11 mouse cellular contexts compared by ENCODE assay signal in genomic region chr3:87756488-87756887, GRCm38 (mm10). TPM values are rescaled to one million over a fixed set of nuclear protein-coding genes. Genes with fewer than 3 reads are reported as not detected.
DNase-seq lines count a peak whose midpoint lies in the region; ATAC-seq and TF ChIP-seq lines count a peak whose summit lies in the region.
"Had no signal": no experiment of that assay in that cellular context is flagged by ENCODE, and none has a peak within 500 bp of the region (broad histone marks: within the 10 kb centered on the region; RNA-seq: fewer than 3 reads in every experiment).

No protein-coding gene starts in this region.

- no peaks in the 10 kb centered on the region for H3K9me3 ChIP-seq in neural tube, embryonic 11.5 days (ENCODE audit: control insufficient read depth, low read length)
- no peaks in the 10 kb centered on the region for H3K9me3 ChIP-seq in hindbrain, postnatal 0 days (ENCODE audit: low read length)
- no peaks in the 10 kb centered on the region for H3K9me3 ChIP-seq in neural tube, embryonic 14.5 days (ENCODE audit: control insufficient read depth, low read length)
- H3K9me3 ChIP-seq: heart, embryonic 10.5 days had no signal

- peaks cover 3% of the 10 kb centered on the region; the same call in 1 of the 2 replicates for H3K4me1 ChIP-seq in neural tube, embryonic 11.5 days (ENCODE audit: control insufficient read depth, insufficient read depth, low read length)
- no peaks in the 10 kb centered on the region for H3K4me1 ChIP-seq in hindbrain, postnatal 0 days (ENCODE audit: insufficient read depth, low read length)
- 0 out of 2 replicates have a peak, but pooled peaks cover 2% of the 10 kb centered on the region for H3K4me1 ChIP-seq in neural tube, embryonic 14.5 days (ENCODE audit: control insufficient read depth, insufficient read depth, low read length)

- no peak for ATAC-seq in neural tube, embryonic 11.5 days (ENCODE audit: insufficient read depth, low FRiP score, low TSS enrichment)
- peak; percentile 28; the same call in 1 of the 2 replicates for ATAC-seq in hindbrain, postnatal 0 days
- ATAC-seq in neural tube, embryonic 14.5 days (ENCODE audit: low read depth) = peak; percentile 26; the same call in 1 of the 2 replicates

- H3K4me3 ChIP-seq in neural tube, embryonic 11.5 days (ENCODE audit: low read depth, low read length) = no peak overlapping the region
- H3K4me3 ChIP-seq in hindbrain, postnatal 0 days (ENCODE audit: low read length) = peak overlapping the region; percentile 29
- peak overlapping the region; percentile 17; the same call in 1 of the 2 replicates for H3K4me3 ChIP-seq in neural tube, embryonic 14.5 days (ENCODE audit: low read depth, low read length)

- no peak for TF ChIP-seq CTCF in hindbrain, postnatal 0 days (IDR thresholded peaks at IDR 0.05; ENCODE audit: low read depth)

- 46% methylated on average over 20 of the region's 20 CpGs for WGBS in neural tube, embryonic 11.5 days
- WGBS in hindbrain, postnatal 0 days = 57% methylated on average over 20 of the region's 20 CpGs
- 40% methylated on average over 20 of the region's 20 CpGs for WGBS in neural tube, embryonic 14.5 days

- no peak overlapping the region for H3K27ac ChIP-seq in neural tube, embryonic 11.5 days (ENCODE audit: low read depth, low read length)
- H3K27ac ChIP-seq in hindbrain, postnatal 0 days = no peak overlapping the region
- no peak overlapping the region for H3K27ac ChIP-seq in neural tube, embryonic 14.5 days (ENCODE audit: low read depth, low read length)
- H3K27ac ChIP-seq: left cerebral cortex, adult 2 months had no signal

- no peaks in the 10 kb centered on the region for H3K36me3 ChIP-seq in neural tube, embryonic 11.5 days (ENCODE audit: control insufficient read depth, insufficient read depth, low read length)
- no peaks in the 10 kb centered on the region for H3K36me3 ChIP-seq in hindbrain, postnatal 0 days (ENCODE audit: insufficient read depth, low read length)
- H3K36me3 ChIP-seq in neural tube, embryonic 14.5 days (ENCODE audit: control insufficient read depth, insufficient read depth, low read length) = no peaks in the 10 kb centered on the region

- H3K9ac ChIP-seq in neural tube, embryonic 11.5 days (ENCODE audit: low read length) = no peak overlapping the region
- H3K9ac ChIP-seq in hindbrain, postnatal 0 days (replicated peaks; ENCODE audit: low read length) = peak overlapping the region; percentile 39; the same call in 1 of the 2 replicates
- peak overlapping the region; percentile 44; the same call in 1 of the 2 replicates for H3K9ac ChIP-seq in neural tube, embryonic 14.5 days (replicated peaks; ENCODE audit: low read depth, low read length)

- peak overlapping the region; percentile 34; the same call in 1 of the 2 replicates for H3K4me2 ChIP-seq in neural tube, embryonic 11.5 days (ENCODE audit: low read depth)
- H3K4me2 ChIP-seq in hindbrain, postnatal 0 days (ENCODE audit: low read depth, low read length) = peak overlapping the region; percentile 51
- H3K4me2 ChIP-seq in neural tube, embryonic 14.5 days (ENCODE audit: low read depth, low read length) = peak overlapping the region; percentile 52

- H3K27me3 ChIP-seq in neural tube, embryonic 11.5 days (ENCODE audit: control insufficient read depth, insufficient read depth, low read length) = 0 out of 2 replicates have a peak, but pooled peaks cover 2% of the 10 kb centered on the region
- no peaks in the 10 kb centered on the region for H3K27me3 ChIP-seq in hindbrain, postnatal 0 days (ENCODE audit: insufficient read depth, low read length)
- 0 out of 2 replicates have a peak, but pooled peaks cover 3% of the 10 kb centered on the region for H3K27me3 ChIP-seq in neural tube, embryonic 14.5 days (ENCODE audit: control insufficient read depth, insufficient read depth, low read length)

- peak; percentile 91 for DNase-seq in heart, adult 11 months
- no peak for DNase-seq in heart, postnatal 4 days
- DNase-seq in neural tube, embryonic 11.5 days (ENCODE audit: low spot score) = no peak
- DNase-seq in neural tube, embryonic 10.5 days (ENCODE audit: extremely low spot score, low spot score) = no peak
- DNase-seq in hindbrain, postnatal 0 days (ENCODE audit: low spot score) = no peak
- no peak for DNase-seq in layer of hippocampus, adult 9-10 months (ENCODE audit: low spot score)
- no peak for DNase-seq in frontal cortex, postnatal 25 days (ENCODE audit: low spot score in 2 of 2)

RNA-seq across cellular contexts. Expression of gene Lrrc71, which starts 8.1 kb away (rescaled TPM):
- total RNA-seq in heart, postnatal 4 days (2021) = under 1 TPM; 0.50 to 0.57 TPM
- polyA plus RNA-seq in neural tube, embryonic 11.5 days (2014; fragmentation: Nextera tagmentation; extraction: Ambion mirVana) = 0.24 and 0.31 TPM in 2 replicates
- 0.40 and 4.4 TPM in 2 replicates for total RNA-seq in hindbrain, postnatal 0 days (2014; rRNA removed)
- 0.77 and 1.2 TPM in 2 replicates for polyA plus RNA-seq in hindbrain, postnatal 0 days (2015; fragmentation: Nextera tagmentation; extraction: Ambion mirVana)
- polyA plus RNA-seq in neural tube, embryonic 14.5 days (2014; fragmentation: Nextera tagmentation; extraction: Ambion mirVana) = 0.52 and 0.77 TPM in 2 replicates

RNA-seq across cellular contexts. Expression of gene Ntrk1, which starts 38.5 kb away (rescaled TPM):
- under 1 TPM; 0.09 to 0.10 TPM for total RNA-seq in heart, postnatal 4 days (2021)
- polyA plus RNA-seq in neural tube, embryonic 11.5 days (2014; fragmentation: Nextera tagmentation; extraction: Ambion mirVana) = 18.3 and 20.4 TPM in 2 replicates
- 3.2 and 4.8 TPM in 2 replicates for total RNA-seq in hindbrain, postnatal 0 days (2014; rRNA removed)
- polyA plus RNA-seq in hindbrain, postnatal 0 days (2015; fragmentation: Nextera tagmentation; extraction: Ambion mirVana) = 5.2 and 5.4 TPM in 2 replicates
- polyA plus RNA-seq in neural tube, embryonic 14.5 days (2014; fragmentation: Nextera tagmentation; extraction: Ambion mirVana) = 0.80 and 103 TPM in 2 replicates
- total RNA-seq: megakaryocyte, adult 5-6 weeks had no signal

RNA-seq across cellular contexts. Expression of gene Insrr, which starts 40.3 kb away (rescaled TPM):
- under 1 TPM in 1 of 2 experiments, not detected in 1; 0.07 TPM for total RNA-seq in heart, postnatal 4 days (2021)
- polyA plus RNA-seq in neural tube, embryonic 11.5 days (2014; fragmentation: Nextera tagmentation; extraction: Ambion mirVana) = 0.45 and 0.87 TPM in 2 replicates
- 0.78 and 0.90 TPM in 2 replicates for total RNA-seq in hindbrain, postnatal 0 days (2014; rRNA removed)
- 0.33 and 0.44 TPM in 2 replicates for polyA plus RNA-seq in hindbrain, postnatal 0 days (2015; fragmentation: Nextera tagmentation; extraction: Ambion mirVana)
- polyA plus RNA-seq in neural tube, embryonic 14.5 days (2014; fragmentation: Nextera tagmentation; extraction: Ambion mirVana) = 0.27 and 3.1 TPM in 2 replicates
- total RNA-seq: megakaryocyte, adult 5-6 weeks had no signal
- polyA plus RNA-seq: heart, embryonic 10.5 days had no signal
